Mouse (Mus musculus): ENCODE data around the gene Spink4.
A peak's percentile ranks its signal among the peaks of the same experiment; 100 is the strongest.

The Spink4 gene

DNA sequence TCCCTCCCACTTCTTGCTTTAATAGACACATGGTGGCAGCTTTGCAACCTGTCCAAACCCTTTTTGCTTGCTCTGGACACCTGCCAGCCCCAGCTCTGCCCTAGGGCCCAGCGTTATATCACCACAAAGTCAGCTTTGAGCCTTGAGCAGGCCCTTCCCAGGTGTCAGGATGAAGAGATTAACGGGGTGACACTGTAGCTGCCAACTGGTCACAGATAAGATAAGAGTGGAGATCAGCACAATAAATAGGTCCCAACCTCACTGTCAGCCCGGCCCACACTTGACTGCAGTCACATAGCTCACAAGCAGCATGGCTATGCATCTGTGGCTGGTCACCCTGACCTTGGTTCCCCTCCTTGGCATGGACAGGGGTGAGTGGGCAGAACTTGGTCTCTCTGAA lies at the start of gene Spink4:
TSS of gene Spink4 (plus strand) at position 268 of the 400 bp plus-strand sequence.
- DNase-seq (ENCODE audit: low spot score), result peak; percentile 21

DNA sequence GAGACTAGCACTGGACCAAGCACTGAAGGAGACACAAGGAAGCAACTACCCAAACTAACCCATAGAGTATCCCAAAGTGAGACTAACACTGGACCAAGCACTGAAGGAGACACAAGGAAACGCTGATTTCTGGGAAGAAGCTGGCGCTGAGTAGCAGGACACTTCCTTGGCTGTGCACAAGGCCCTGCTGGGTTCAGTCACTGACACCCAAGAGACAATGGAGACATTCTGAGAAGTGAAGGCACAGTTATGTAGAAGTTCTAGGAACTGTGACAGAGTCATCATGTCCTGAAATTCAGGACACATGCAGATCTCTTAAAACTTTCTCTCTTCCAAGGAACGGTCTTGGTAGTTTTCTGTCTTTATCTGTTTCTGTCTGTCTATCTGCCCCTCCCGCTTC lies 49.6 kb upstream of the Spink4 start:
- DNase-seq (ENCODE audit: low spot score), result no peak

DNA sequence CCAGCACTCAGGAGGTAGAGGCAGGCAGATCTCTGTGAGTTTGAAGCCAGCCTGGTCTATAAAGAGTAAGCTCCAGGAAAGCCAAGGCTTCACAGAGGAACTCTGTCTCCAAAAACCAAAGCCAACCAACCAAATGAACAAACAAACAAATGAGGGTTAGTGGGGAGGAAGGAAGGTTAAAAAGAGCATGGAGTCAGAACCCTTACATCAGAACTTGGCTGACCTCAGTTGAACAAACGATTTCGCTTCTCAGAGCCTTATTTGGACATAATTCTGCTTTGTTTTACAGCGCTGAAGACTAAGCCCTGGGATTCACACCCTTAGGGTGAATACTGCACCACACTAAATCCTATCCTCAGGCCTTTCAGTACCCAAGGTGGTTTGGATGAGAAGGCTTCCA lies 47.7 kb upstream of the Spink4 start:
- DNase-seq (ENCODE audit: low spot score), result no peak

DNA sequence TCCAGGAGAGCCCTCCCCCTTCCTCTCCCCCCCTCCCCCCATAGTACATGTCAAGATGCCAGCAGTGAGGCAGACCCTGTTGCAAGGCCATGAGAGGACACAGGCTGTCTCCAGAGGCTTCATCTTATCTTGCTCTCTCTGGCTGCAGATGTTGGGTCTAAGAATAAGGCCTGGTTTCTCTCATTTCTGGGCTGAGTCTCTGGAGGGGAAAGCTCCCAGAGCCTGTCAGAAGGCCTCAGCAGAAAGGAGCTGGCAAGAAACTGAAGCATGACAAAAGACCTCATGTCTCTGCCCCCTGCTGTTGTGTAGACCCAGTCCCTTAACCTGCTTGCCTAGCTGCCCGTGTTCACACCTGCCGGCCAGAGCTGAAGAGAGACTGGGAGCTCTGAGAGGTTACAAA lies 46.5 kb upstream of the Spink4 start:
- peak; percentile 48 for DNase-seq (ENCODE audit: low spot score)

DNA sequence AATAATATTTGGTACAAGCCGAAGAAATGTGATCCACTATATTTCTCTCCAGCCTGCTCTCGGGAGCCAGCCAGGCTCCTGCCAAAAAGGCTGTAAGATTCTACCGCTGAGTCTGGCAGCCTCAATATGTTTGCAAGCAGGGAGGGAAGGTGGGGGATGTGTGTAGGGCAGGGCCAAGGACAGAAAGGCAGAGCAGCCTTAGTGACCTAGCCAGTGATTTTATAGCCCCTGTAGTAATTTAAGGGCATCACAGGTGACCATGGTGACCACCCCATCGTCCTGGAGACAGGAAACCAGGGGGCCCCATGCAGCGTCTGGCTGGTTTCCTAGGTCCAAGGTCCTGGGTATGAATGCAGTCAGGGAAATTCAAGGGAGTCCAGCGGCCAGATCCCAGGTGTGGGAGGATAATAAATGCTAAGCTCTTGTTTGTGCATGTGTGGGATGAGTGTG lies 45.7 kb upstream of the Spink4 start:
- DNase-seq (ENCODE audit: low spot score), result peak; percentile 71

DNA sequence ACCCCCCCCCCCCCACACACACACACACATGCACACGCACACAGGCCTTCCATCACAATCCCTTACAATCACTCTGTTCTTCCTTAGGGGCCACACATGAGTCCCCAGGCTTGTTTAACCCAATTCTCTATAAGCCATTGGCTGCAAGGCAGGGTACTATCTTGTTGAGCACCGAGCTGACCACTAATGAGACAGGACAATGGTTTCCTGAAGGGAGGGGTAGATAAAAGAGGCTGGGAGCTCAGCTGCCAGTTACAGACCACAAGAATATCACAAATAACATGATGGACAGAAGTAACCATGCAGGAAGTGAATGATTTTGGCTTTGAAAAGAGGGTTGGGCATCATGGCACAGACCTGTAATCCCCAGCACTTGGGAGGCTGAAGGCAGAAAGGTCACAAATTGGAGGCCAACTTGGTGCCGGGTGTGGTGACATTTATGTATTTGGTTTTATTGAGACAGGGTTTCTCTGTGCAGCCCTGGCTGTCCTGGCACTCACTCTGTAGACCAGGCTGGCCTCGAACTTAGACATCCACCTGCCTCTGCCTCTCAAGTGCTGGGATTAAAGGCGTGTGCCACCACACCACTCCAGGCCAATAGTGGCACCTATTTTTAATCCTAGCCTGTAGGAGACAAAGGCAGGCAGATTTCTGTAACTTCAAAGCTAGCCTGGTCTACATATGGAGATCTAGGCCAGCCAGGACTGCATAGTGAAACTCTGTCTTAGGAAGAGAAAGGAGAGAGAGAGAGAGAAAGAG lies 44.9 kb upstream of the Spink4 start:
- no peak for DNase-seq (ENCODE audit: low spot score)

DNA sequence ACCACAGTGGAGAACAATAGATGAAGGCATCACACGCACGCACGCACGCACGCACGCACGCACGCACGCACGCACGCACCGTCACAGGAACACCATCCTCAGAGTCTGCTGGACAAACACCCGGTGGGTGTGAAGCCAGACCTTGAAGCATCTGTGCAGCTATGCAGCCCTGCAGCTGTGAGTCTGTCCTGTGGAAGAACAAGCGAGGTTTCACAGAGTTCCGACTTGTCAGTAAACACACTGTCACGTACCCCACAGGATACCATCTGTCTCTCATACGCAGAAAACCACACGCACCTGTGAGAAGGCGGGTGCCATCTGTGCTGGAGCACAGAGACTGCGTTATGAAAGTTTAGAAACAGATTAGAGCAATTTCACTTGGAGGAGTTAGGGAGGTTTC lies 44.0 kb upstream of the Spink4 start:
- no peak for DNase-seq (ENCODE audit: low spot score)

DNA sequence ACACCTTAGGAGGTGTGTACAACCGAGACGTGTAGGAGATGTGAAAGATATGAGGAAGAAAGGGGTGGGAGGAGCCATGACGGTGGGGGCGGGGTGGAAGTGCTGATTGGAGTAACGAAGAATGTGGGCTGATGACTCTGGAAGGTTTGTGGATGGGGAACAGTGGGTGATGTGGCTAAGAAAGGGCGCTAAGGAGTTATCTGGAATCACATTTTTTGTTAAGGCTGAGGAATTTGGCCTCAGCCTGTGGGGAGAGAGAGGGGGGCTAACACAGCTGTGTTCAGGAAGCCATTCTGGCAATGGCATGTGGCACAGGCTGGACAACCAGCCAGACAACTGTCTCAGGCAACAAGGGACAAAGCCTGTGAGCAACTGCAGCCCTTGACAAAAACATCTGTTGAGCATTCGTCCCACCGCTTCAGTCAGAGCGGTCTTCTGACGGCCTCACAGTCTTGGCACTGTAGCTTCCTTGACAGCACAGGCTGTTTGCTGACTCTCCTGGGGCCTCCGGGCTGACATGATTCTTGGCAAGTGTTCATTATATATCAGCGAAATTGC lies 43.0 kb upstream of the Spink4 start:
- peak; percentile 85 for DNase-seq (ENCODE audit: low spot score)

DNA sequence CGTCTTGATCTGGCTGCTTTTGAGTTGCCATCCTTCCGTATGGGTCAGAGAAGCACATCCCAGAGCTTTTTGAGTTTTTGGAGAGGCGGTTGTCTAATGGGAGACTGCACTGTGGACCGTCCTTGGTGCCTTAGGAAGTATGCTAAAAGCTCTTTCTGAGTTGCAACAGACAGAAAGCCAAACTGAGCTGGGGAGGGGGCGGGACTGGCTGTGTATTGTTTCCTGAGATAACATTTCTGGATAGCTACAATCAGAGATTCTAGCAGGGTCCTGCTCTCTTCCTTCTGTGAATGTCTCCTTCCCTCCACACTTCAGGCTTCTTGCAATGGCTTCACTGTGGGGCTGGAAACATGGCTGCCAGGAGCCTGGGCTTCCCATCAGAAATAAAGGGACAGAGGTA lies 42.3 kb upstream of the Spink4 start:
- no peak for DNase-seq (ENCODE audit: low spot score)

DNA sequence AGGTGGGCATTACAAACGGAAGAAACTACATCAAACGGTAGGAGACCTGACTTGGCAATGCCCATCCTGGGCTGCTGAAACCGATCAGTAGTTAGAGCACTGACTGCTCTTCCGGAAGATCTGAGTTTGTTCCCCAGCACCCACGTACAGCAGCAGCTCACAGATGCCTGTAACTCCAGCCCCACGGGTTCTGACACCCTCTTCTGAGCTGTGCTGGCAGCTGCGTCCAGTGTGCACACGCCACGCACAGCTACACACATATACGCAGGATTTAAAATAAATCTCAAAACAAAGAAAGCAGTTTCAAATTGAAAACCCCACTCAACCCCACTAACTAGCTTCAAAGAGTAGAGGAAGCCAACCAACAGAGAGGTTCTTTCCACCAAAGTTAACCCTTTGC lies 36.7 kb upstream of the Spink4 start:
- DNase-seq (ENCODE audit: low spot score), result no peak

DNA sequence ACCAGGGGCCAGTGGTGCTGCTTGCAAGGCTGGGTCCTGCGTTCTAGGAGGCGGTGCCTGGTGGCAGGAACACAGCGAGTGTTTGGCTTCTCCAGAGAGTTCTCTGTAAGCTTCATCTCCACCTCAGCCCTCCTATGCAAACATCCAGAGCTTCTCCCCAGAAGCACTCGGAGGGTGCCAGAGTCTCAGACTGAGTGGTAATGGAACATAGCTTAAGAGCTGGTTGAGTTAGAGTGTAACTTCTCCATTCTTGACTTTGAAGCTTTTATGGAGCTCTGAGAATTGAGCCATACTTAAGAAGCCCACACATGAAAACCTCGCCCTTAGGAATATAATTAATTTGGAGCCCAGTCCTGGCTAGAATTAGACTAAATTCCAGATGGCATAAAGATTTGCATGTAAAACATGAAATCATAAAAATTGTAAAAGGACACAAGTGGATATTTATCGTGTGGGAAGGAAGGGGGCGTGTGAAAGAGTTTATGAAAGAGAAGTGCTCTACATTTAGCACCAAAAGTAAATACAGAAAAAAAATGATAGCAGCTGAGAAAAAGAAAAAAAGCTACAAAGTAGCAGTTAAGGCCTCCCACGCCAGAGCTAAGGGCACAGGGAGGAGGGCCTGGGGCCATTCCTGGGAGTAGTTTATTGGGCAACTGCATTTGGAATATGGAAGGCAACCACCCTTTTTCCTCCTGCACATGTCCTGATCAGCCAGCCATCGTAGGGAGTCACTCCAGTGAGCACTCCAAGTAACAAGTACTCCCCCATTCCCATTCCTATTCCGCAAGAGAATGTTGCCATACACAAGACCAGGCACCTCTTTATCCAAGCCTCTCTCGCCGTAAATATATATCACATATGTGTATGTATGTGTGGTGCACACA lies 35.3 kb upstream of the Spink4 start:
- no peak for DNase-seq (ENCODE audit: low spot score)

DNA sequence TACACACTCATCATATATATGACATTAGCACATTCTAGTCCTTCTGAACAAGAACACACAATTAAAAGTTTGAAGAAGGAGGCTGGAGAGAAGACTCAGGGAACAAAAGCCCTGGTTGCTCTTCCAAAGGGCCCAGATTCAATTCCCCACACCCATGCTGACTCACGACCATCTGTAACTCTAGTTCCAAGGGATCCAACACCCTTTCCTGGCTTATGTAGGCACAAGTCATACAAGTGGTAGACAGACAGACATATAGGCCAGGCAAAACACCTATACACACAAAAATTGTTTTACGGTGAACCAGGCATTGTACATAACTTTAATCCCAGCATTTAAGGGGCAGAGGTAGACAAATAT lies 34.7 kb upstream of the Spink4 start:
- DNase-seq (ENCODE audit: low spot score), result no peak

DNA sequence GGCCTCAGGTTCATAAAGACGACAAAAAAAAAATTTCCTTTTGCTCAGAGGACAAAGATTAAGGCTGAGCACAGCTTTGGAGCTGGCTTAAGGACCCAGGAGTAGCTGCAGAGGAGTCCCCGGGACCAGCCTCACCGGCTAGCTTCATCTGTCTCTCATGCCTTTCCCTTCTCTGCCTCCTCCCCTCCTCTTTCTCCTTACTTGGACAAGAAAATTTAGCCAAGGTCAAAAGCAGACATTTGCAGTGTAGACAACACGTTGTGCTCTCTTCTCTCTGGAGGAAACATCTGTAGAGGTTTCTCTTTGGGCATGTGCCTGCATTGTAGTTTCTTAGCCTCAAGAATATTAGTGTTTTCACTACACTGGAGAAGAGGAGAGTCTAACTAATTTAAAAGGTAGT lies 34.0 kb upstream of the Spink4 start:
- no peak for DNase-seq (ENCODE audit: low spot score)

DNA sequence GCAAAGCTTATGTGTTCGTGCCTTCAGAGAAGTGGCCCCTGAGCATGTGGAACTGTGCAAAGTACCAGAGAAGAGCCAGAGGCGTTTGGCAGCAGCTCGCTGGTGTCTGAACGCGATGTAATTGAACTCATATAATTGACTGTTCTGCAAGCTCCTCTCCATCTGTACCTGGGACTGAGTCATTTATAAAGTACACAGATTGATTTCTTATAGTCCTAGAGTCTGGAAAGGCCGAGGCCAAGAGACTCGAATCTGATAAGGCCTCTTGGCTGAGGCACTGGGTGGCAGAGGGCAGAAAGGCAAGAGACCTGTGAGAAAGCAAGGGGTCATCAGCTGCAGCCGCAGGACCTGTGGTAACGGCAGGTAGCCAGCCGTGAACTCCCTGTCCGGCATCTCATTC lies 31.0 kb upstream of the Spink4 start:
- DNase-seq (ENCODE audit: low spot score), result no peak

DNA sequence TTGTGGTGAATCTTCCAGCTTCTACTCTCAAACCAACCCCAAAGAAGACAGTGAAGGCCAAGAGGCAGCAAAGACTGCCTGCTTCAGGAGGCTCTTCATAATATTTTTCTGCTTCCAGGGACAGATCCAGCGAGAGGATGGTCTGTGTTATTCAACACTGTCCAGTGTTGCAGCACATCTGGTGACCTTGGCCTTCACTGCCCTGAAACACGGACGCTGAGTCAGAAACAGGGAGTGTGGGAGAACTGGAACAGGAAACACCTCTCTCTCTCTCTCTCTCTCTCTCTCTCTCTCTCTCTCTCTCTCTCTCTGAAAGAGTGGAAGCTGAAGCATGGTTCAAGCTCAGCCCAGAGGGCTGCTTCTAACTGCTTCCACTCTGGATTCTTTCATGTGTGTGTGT lies 30.6 kb upstream of the Spink4 start:
- peak; percentile 48 for DNase-seq (ENCODE audit: low spot score)

DNA sequence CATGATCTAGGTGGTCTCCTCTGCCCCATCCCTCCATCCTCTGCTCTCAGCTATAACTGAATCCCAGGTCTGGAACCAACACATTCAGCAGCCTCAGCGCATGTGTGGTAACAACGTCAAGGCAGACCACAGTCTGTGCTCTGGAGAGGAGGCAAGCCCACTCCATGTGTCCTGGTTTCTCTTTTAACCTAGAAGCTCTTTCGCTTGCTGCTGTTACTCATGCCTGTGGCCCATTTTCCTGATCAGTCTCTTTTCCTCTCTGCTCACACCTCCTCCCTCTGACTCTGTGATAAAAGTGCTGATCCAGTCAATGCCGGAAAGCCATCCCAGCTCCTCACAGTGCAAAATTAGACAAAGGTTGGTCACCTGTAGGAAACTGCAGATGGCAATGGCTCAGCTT lies 29.9 kb upstream of the Spink4 start:
- no peak for DNase-seq (ENCODE audit: low spot score)

DNA sequence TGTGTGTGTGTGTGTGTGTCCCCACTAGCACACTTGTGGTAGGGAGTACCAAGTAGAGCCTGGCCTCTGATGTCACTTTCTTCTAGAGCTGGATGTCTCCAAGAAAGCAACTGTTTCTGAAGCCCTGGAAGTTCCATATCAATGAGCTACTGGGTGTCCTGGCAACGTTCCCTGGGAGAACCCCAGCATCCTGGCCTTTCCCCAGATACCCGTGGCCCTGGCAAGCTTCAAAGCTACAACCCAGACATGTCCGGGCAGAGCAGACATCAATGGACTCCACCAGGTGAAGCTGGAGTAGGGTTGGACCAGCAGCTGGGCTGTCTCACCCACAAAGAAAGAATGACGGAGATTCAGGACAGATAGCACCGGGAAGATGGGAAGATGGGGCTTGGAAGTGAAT lies 28.6 kb upstream of the Spink4 start:
- no peak for DNase-seq (ENCODE audit: low spot score)

DNA sequence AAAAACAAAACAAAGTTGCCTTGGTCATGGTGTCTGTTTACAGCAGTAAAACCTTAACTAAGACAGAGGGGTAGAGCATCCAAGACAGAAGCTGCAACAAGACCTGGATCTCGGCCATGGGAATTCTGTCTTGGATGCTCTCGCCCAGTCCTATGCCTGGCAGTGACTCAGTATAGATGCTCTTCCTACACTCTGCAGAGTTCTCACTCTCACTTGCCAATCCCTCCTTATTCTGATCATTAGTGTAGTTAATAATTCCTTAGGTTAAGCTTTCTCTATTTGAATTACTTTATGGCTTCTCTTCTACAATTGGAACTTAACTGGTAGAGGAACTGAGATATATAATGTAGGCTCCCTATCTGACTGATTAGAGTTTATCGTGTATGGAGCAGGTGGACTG lies 24.7 kb upstream of the Spink4 start:
- DNase-seq (ENCODE audit: low spot score), result no peak

DNA sequence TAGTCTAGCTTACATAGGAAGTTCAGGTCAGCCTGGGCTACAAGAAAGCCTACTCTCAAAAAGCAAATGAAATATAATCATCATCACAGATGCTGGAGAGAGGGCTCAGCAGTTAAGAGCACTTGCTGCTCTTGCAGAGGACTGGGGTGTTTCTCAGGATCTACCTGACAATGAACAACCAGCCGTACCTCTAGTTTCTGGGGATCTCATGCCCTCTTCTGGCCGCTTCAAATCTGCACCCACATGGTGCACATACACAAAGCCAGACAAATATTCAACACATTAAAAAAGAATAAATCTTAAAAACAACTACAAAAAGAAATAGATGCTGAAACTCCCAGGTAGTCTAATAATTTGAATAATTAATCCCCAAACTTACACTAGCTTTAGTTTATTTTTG lies 24.2 kb upstream of the Spink4 start:
- DNase-seq (ENCODE audit: low spot score), result no peak

DNA sequence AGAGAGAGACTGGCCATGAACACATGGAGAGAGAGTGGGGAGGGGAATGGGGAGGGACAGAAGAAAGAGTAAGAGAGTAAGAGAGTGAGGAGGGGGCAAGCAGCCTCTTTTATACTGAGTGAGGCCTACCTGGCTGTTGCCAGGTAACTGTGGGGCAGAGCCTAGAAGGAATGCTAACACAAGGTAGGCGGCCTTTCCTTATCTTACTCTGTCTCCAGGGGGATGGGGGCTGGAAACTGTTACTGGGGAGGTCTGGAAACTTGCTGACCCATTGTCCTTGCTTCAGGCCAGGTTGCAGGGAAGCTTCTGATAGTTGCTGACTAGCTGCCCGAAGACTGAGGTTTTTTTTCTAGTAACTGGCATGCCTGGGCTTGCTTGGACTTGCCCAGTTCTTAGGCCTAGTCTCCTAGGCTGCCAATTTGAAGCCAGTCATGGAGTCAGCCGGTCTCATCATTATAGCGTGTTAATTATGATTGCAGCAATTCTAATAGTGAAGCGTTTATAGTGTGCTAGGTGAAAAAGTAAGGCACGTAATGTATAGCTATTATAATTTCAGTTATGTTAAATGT lies 21.3 kb upstream of the Spink4 start:
- no peak for DNase-seq (ENCODE audit: low spot score)

DNA sequence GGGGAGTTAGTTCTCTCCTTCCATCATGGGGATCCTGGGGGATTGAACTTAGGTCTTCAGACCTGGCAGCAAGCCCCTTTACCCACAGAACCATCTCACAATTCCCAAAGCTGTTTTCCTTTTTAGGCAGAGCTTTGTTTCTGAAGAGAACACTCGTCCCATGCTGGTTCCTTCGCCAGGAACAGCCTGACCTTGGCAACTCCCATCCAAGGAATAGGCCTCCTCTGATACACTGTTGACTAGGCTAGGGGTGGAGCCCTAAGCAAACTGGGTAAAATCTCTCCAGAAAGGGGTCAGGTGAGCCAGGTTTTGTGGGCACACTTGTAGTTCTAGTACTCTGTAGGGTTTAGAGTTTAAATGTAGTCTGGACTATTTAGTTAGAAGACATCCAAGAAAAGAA lies 20.6 kb upstream of the Spink4 start:
- no peak for DNase-seq (ENCODE audit: low spot score)

DNA sequence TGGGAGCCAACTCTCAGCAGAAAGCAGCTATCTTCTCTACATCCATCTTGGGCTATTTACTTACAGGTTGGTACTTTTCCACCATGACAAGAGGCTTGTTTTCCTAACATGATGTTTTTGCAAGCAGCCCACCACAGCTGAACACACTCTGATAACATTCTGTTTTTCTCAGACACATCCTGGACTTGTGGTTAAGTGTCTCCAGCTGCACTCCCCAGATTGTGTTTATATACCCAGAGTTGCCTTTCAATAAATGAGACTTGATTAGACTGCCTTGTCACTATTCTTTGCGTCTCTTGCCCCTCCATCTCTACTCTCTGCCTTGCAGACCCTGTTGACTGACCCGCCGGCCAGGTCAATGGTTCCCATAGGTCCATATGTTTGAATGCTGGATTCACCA lies 19.8 kb upstream of the Spink4 start:
- no peak for DNase-seq (ENCODE audit: low spot score)

DNA sequence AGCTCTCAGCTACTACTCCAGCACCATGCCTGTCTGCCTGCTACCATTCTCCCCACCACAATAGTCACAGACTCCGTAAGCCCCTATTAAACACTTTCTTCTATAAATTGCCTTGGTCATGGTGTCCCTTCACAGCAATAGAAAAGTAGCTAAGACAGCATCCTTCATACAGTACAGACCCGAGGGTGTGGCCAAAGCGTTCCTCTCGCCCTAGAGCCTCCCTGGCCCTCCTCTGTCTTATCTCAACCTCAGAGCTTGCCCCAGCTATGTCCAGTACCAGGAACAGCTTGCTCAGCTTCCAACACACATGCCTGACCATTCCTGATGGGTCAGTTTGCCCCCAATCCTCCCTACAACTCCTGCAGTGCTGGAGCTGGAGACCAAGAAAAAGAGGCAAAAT lies 19.2 kb upstream of the Spink4 start:
- no peak for DNase-seq (ENCODE audit: low spot score)

Measured in adipocyte (in vitro differentiated cells).